Mouse (Mus musculus) hindbrain, postnatal 0 days (tissue): Measurements from ENCODE around the gene Dip2c. TPM values are rescaled to one million over a fixed set of nuclear protein-coding genes. Genes with fewer than 3 reads are reported as not detected.

Experiments used
- ATAC-seq: fragments of 200-750 bp; cut with Nextera tagmentation; 2 replicates; pipeline ENCODE4 v1.8.0; 2017; ENCODE audit warnings: mild to moderate bottlenecking, moderate TSS enrichment, moderate library complexity
- DNase-seq: peaks from one replicate; pipeline ENCODE4 v3.0.0-alpha.2; 2015; ENCODE audit warnings: low spot score
- H3K27ac ChIP-seq: fragments of 300-500 bp; sonication (generic); 2 replicates; pipeline ENCODE4 v1.5.1; 2014; ENCODE audit warnings: mild to moderate bottlenecking
- H3K27me3 ChIP-seq: fragments of 300-500 bp; sonication (generic); 2 replicates; pipeline ENCODE4 v1.6.1; 2014; ENCODE audit warnings: low read length, mixed read lengths; ENCODE audit not compliant: insufficient read depth
- H3K36me3 ChIP-seq: fragments of 300-500 bp; sonication (generic); 2 replicates; pipeline ENCODE4 v1.6.1; 2014; ENCODE audit warnings: low read length, mixed read lengths; ENCODE audit not compliant: insufficient read depth
- H3K4me1 ChIP-seq: fragments of 300-500 bp; sonication (generic); 2 replicates; pipeline ENCODE4 v1.6.1; 2014; ENCODE audit warnings: antibody characterized with exemption, low read length, mixed read lengths; ENCODE audit not compliant: insufficient read depth
- H3K4me2 ChIP-seq: fragments of 300-500 bp; sonication (generic); 2 replicates; pipeline ENCODE4 v1.6.1; 2014; ENCODE audit warnings: low read depth, mild to moderate bottlenecking, low read length, moderate library complexity, mixed read lengths
- H3K4me3 ChIP-seq: fragments of 300-500 bp; sonication (generic); 2 replicates; pipeline ENCODE4 v1.5.1; 2014; ENCODE audit warnings: low read length
- H3K9ac ChIP-seq: fragments of 300-500 bp; sonication (generic); replicated peaks from 2 replicates; pipeline ENCODE4 v1.6.1; 2014; ENCODE audit warnings: mild to moderate bottlenecking, low read length, moderate library complexity, mixed read lengths
- H3K9me3 ChIP-seq: fragments of 300-500 bp; sonication (generic); 2 replicates; pipeline ENCODE4 v1.6.1; 2016; ENCODE audit warnings: low read length, mixed read lengths
- CTCF ChIP-seq: IDR thresholded peaks from 2 replicates; pipeline ENCODE4 v1.5.1; 2016; ENCODE audit warnings: antibody characterized with exemption, control low read depth, low read depth
- WGBS: fragments of 180-500 bp; shearing (Covaris S2); extraction: QIAGEN DNeasy Blood & Tissue Kit; methylation state at CpG from one replicate; pipeline ENCODE4 v1.1.7; 2014; 5-methylcytosine and 5-hydroxymethylcytosine counted together
- polyA plus RNA-seq: library from polyadenylated mRNA; unstranded; fragments of >200 nt; fragmentation: Nextera tagmentation; extraction: Ambion mirVana; gene quantifications from 2 replicates; pipeline ENCODE4 v1.2.1, GENCODE M21; 2015
- total RNA-seq: library from RNA; depleted of rRNA; stranded (reverse); fragments of >200 nt; gene quantifications from 2 replicates; pipeline ENCODE4 v1.2.3, GENCODE M21; 2014; rRNA removed

The Dip2c gene
- total and polyA plus RNA-seq, 2 experiments from 2014 or later = 9.2 to 73.6 TPM

GRCm38 (mm10) chr13:9713462-9714134, 437.3 kb downstream of the Dip2c start:
- Histone ChIP-seq H3K4me2 (no peak overlapping the region), H3K9ac (no peak overlapping the region), H3K36me3 (no peaks in the 10 kb centered on the region; the same call in 1 of the 2 replicates), H3K4me1 (no peaks in the 10 kb centered on the region), H3K9me3 (no peaks in the 10 kb centered on the region), H3K27ac (no peak overlapping the region), H3K4me3 (no peak overlapping the region), H3K27me3 (no peaks in the 10 kb centered on the region)
- no peak for TF ChIP-seq CTCF
- ATAC-seq = no peak
- DNase-seq = no peak
- WGBS = 87% methylated on average over 6 of the region's 6 CpGs

- no peak overlapping the region for H3K4me2 ChIP-seq
- no peaks in the 10 kb centered on the region for H3K4me1 ChIP-seq
- DNase-seq (no peak), ATAC-seq (no peak)
- 92% methylated on average over 1 of the region's 1 CpGs for WGBS
- TF ChIP-seq CTCF = no peak
- no peak overlapping the region for H3K4me3 ChIP-seq
- H3K36me3 ChIP-seq = peaks cover 4% of the 10 kb centered on the region; the same call in 1 of the 2 replicates
- H3K9me3 ChIP-seq = no peaks in the 10 kb centered on the region
- H3K9ac ChIP-seq = no peak overlapping the region
- no peaks in the 10 kb centered on the region for H3K27me3 ChIP-seq
- no peak overlapping the region for H3K27ac ChIP-seq
Observed at GRCm38 (mm10) chr13:9715224-9715623, 438.9 kb downstream of the Dip2c start.

Other genes starting within 250 kb of the Dip2c start
- 57.8 and 64.1 TPM in 2 replicates for gene Larp4b, start 182.6 kb upstream of the Dip2c start, total RNA-seq
- gene Larp4b, start 182.6 kb upstream of the Dip2c start, polyA plus RNA-seq = 32.2 and 32.6 TPM in 2 replicates